Mouse (Mus musculus) cerebellum, postnatal 25 days (tissue): Measurements from ENCODE around the gene Zc3h12c.

Experiments used
- DNase-seq, 2 experiments: peaks; one replicate each; pipeline ENCODE4 v3.0.0; 2021; ENCODE audit warnings: mixed read lengths in 2 of 2

Gene Zc3h12c

DNA sequence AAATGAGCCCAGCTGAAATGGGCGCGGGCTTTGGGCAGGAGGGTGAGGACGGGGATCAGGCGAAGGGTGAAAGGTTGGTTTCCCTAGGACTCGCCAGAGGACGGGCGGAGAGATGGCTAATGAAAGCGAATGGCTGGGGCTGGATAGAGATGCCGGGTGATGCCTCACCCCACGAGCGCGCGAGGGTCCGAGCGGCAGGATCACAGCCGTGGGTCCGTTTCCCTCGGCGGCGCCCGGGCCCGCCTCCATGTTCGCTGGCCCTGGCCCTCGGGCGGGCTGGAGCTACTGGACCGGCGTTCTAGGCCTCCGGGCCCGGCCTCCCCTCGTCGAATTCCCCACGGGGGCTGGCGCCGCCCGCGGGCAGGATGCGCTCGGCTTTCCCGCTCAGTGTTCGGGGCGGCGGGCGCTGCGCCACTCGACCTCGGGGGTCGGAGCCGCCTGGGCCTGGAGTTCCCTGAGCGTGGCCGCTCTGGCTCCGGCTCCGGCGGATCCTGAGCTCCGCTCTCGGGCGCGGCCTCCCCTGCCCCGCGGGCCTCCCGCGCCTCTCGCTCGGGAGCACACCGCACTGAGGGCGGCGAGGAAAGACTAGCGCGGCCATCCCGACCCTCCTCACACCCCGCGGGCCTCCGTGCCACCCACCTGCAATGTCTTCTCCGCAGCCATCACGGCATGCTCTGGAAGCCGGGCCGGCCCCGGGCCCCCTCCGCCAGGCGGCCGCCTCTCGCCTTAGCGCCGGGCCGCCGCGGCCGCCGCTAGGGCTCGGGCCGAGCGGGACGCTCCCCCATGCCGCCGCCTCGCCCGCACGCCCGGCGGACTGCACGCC is at the start of gene Zc3h12c:
TSS of gene Zc3h12c (minus strand) at position 710 of the 823 bp plus-strand sequence.
- DNase-seq, result peak; percentile 80 to 84

DNA sequence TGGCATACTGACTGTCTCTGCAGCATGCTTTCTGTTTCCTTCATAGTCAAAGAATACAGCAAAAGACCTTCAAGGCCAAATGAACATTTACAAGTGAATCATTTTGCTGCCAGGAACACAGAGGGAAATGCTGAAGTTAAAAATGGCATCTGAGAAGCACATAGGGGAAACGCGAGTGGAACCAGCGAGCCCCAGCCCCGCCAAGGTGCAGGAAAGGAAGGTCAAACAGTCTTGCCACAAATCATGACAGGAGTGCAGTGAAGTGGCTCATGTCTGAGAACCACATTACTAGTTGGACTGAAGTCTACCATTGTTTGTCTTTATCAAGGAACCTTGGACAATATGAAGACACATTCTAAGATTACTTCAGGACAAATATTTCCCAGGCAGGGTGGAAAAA is 49.3 kb upstream of the Zc3h12c start:
- DNase-seq, result no peak

DNA sequence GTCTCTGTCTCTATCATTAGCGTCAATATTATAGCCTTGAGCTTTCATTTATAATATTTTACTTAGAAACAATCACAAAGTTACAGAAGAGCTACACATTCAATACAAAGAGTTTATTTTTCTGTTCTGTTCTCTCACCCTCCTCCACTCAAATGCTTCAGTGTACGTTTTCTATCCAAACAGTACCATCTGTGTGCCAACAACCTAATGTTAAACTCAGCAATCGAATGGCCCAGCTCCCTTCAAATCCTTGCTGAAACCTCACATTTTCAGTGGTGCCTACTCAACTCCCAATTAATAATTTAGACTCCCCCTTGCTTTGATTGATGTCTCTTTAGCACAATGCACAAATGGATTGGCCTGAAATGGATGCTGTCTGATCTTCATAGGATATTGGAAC is 46.9 kb upstream of the Zc3h12c start:
- no peak for DNase-seq

DNA sequence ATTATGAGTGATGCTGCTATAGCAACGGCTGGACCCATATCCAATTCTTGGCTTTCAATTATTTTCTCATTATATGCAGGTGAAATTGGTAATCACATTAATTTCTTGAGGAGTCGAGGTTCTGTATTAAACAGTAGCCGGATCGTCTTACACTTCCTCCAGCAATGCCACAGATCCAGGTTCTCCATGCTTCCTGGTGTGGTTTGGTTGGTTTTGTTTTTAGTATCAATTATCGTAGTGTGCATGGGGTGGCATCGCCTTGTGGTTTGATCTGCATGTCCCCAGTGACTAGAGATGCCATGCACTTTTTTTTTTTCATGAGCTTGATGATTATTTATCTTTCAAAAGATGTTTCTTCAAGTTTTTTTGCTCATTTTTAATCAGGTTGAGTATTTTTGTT is 44.0 kb upstream of the Zc3h12c start:
- DNase-seq, result no peak

DNA sequence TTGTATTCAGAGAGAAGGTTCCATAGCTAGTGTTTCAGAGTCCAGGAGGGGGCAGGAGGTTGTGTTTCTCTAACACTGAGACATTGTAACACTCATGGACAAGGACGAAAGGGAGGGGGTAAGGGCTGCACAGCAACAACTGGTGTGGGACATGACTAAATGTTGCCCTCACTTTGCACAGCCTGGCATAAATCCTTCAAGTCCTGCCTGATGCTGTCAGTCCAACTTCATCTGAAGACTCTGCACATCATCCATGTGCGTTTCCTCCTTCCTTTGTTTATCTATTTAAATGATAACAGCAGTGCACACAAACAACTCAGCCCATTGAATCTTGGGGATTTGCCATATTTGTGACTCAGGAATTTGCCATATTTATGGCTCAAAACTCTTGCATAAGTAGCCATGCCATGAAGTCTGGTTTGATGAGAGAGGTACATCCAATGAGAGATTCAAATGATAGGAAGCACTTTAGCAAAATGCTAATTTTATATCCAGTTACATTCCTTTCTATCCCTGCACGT is 40.2 kb upstream of the Zc3h12c start:
- no peak for DNase-seq

DNA sequence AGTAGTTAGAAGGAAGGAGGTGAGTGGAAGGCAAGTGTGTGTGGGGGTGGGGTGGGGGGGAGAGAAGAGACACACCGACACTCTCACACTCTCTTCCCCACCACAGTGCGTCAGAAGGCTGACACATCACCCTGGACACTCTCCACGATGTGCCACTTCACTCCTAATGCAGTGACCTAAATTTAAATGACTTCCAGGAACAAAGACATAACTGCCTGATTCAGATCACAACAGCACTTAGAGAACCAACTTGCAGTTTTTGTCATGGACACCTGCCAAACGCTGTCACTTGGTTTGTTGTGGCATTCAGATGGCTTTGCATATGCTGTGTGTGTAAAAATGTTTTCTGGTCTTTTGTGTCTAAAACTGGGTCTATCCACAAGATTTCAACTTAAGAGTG is 34.8 kb upstream of the Zc3h12c start:
- DNase-seq, result peak in 1 of 2 experiments; percentile 2

DNA sequence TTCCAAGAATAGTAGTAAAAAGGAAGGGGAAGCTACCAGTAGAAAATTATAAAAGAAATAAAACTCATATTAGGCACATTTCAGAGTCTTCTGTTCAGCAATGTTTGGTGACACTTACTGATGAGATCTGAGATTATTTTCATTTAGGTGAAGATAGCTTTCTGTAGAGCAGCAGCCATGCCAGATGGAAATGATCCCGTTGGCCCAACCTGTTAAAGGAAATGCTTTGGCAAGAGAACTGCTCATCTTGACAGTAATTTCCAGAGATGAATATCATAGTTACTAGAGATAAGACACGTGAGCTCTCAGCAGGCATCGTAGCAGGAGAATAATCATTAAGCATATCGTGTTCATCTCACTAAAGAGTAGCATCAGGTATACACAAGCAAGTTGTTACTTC is 31.9 kb upstream of the Zc3h12c start:
- DNase-seq, result peak; percentile 23 to 52

DNA sequence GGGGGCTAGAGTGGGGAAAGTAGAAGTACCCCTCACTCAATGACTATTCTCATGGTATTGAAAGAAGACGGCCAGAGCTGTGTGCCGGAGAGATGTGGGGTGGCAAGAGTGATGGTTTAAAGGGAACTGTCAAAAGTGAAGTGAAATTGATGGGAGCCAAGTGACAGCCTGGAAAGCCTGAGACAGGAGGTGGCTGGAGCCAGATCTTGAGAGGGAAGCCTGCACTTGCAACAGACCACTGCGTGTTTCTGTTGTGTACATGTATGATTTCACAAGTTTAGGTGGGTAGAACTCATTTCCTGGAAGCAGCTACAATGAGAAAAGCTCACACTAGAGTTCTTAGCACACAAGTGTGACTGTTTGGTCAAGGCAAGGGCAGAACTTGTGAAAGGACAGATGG is 27.5 kb upstream of the Zc3h12c start:
- DNase-seq, result no peak

DNA sequence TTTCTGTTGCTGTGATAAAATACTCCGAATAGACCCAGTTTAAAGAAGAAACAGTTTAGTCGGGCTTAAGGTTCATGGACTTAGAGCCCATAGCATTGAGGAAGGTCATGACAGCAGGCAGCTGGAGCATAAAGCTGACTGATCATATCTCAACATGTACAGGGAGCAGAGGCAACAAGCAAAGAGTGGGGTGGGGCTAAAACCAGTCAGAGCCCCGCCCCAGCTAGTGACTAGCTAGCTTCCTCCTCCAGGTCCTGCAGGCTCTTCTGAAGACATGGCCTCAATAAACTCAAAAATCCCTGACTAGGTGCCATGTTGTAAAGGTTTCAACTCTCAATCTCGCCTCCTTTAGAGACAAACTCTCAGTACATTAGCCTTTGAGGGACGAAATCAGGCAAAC is 25.5 kb upstream of the Zc3h12c start:
- DNase-seq, result no peak

DNA sequence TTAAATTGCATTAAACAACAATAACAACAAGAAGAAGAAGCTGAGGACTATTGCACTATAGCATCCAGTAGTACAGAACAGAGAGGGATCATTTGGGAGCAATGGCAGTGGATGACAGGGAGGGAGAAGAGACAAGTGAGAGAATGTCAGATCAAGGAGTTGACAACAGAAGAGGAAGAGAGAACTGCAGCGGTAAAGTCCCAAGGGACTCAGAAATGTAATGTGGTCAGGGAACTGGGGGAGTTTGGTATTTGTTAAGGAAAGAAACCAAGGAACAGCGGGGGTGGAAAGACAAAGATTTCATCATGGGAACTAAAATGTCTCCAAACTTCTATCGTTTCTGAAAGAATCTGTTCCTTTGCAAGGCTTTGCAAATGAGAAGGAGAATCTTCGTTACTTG is 22.5 kb upstream of the Zc3h12c start:
- no peak for DNase-seq

DNA sequence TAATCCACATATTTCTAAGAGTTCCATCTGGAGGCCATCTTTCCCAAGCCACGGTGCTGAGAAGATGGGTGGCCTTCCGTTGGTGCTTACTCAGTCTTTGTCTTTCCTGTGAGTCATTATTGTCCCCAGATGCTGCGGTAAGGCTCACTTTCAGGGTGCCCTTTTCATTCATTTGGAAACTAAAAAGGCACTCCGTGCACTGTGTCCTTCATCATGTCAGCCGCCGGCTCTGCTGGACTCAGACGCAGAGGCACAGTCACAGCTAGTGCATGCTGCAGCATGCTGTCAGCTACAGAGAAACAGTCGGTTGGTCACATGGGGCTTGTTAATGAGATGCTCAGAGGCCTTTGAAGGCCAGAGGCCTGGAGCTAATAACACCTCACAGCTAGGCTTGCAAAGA is 19.7 kb upstream of the Zc3h12c start:
- no peak for DNase-seq

DNA sequence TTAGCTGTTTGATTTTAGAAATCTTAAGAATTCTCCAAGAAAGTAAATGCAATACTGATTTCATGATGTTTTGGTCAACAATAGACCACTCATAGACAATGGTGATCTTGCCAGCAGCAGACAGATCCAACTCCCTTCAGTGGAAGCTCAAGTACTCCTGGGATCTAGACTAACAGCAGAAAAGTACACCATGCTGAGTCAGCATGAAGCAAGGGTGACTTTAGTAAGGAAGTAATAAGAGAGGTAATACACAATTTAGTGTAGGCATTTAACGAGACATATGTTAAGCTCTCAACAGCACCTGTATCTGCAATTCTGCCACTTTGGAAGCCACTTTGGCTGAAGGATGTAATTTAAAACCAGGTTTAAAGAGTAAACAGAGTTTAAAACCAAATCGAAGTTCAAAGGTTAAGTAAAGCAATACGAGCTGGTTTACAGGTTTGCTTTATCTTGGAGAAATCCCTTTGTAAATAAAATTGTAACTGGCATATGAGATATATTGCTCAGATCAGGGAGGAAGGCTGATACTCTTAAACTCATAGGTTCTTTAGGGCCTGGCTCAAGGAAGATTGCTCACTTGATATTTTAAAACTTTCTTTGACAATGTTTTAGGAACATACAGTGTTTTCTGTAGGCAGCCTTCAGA is 18.0 kb upstream of the Zc3h12c start:
- no peak for DNase-seq

DNA sequence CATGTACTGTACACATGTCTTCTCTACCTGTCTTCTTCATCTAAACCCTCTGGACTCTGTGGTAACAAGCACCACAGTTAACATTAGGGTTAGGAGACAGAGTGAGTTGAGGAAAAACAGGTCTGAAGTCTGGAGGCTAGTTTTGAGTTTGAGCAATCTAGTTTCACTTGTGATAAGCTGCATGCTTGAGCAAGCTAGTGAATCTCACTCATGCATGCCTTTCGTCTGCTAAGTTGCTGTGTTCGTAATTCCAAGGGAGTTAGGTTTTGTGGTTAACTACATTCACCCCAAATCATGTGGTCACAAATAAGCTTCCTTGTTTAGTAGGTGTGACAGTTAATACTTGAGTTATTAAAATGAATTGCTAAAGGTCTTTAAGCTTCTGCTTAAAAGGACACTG is 13.0 kb upstream of the Zc3h12c start:
- DNase-seq, result no peak

DNA sequence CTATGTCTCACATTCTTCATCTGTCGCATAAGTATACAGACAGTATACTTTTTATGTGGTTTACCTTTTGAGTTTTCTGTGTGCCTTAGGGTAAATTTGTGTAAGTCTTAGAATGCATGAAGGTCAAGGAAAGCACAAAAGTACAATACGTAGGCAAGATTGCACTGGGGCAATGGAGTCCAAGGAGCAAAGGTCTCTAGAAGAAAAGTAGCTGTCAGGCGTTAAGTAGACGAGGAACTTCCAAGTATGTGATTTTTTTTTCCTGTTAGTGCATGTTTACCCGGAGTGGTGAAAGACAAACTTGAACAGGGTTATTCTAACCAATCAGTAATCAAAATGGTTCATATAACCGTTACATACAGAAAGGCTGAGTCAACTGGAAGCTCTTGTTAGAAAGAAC is 12.5 kb upstream of the Zc3h12c start:
- no peak for DNase-seq

DNA sequence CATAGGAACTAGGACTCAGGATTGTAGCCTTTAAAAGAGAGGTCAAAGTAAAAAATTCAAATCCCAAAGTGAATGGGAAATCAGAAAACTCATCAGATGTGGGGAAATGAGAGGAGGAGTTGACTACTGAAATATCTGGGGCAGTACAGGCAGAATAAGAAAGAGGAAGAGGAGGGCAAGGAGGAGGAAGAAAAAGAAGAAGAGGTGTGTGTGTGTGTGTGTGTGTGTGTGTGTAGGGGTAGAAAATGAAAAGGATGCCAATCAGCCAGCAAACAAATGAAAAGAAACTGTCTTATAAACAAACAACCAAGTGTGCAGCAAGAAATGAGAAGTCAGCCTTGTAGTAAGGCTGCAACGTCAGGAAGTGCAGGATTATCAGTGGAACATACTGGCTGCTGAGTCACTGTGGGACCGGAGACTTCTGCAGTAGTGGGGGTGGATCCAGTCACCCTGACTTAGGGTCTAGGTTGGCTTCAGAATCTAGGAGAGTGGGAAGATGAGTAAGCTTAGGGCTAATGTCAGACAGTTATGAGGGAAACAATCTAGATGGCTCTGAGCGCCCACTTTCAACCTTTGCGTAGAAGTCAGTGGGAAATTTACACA is 7.0 kb upstream of the Zc3h12c start:
- DNase-seq, result no peak

DNA sequence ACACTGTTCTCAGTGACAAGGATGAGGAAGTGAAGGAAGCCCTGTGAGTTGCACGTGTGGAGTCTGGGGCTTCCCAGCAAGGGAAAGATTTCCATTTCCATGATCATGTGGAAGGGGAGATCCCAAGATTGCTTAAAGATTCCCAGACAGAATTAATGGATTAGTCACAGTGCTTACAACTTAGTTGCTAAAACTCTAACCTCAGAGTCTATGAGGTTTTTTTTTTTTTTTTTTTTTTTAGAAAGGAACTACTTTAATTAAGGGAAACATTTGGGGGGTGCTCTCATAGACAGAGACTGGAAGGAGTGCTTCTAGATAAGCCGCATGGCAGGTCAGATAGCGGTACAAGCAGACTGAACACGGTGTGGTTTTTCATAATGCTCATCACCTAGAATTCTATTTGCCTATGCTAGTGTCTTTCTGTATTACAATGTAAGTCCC is 6.3 kb upstream of the Zc3h12c start:
- DNase-seq, result no peak

DNA sequence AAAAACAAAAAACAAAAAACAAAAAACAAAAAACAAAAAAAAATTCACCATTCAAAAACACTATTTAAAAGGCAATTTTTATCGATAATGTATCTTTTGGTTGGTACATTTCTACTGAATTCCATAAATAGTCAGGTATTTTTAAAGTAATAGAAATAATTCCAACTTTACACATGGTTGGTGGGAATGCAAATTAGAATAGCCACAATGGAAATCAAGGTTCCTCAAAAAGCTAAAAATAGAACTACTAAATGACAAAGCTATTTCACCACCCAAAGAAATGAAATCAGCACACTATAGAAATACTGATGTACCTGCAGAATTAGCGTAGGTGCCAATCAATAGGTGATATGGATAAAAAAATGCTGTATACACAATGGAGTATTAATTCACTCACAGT is 5.6 kb upstream of the Zc3h12c start:
- no peak for DNase-seq

DNA sequence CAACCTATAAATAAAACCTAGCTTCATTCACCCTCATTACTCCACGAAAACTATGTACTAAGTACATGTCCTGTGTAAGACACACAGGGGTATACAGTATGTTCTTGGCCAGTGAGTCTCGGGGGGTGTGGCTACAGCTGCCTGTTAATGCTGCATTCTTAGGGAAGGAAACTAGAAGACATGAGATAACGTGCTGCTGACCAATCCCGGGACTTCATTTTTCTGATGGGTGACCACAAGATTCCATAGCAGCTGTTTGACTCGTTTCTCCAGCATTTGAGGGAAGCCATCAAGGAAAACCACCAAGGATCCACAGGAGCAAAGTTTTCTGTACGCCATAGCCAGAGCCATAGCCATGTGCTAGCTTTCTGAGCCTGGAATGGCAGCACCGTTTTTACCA is 4.2 kb upstream of the Zc3h12c start:
- no peak for DNase-seq

DNA sequence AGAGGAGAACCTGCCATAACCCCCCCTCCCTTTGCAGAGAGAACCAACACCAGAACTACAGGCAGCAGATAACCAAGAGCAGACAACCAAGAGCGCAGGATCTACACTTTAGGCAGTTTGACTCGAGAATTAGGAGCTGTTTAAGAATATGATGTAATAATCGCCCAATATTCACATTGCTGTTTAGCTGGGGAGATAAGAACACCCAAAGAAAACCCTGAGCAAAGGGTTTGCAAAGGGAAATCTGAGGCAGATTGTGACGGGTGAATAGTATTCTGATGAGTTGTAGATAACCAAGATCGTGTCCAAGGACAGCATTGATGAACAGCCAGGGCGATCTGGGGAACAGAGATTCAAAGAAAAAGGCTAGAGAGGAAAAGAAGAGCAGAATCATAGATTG is 2.3 kb upstream of the Zc3h12c start:
- DNase-seq, result no peak

DNA sequence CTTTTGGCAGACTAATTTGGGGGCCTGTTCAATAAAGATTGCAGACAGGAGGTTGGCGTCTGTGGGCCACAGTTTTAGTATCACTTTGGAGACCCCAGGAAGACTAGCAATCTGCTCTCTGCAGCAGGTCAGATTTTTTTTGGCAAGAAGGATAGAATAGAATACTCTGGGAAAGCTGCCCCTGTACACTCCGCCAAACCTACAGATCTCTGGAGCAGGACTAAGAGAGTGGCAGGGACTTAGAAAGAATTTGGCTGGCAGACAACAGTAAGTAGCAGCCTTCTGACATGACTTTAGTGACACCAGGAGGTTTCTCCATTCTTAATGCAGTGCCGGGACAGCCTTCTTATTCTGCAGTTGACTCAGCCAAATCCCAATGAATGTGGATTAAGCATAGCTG is 1.8 kb upstream of the Zc3h12c start:
- no peak for DNase-seq

DNA sequence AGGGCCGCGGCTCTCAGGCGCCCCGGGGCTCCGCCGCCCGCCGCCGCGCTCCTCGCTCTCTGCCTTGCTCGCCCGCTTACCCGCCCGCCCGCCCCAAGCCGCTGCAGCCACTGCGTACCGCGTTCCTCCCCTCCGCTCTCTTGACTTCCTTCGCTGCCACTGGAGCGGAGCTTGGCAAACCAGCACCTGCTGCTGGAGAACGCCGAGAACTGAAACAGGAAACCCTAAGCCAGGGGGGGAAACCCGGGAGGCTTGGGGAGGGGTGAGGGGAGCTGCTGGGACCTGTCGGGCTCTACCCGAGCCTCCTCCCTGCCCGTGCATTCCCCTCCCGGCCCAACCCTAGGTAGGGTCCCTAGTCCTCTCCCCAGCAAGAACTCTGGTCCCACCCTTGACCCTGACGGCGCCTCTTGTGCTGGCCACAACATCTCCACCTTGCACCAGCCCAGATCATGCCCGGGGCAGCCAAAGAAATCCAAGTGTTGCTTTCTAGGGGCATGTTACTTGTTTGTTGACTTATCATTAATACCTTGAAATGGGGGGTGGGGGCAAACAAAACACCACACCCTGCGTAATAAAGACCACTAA is 406 bp upstream of the Zc3h12c start:
- DNase-seq, result peak in 1 of 2 experiments; percentile 84

DNA sequence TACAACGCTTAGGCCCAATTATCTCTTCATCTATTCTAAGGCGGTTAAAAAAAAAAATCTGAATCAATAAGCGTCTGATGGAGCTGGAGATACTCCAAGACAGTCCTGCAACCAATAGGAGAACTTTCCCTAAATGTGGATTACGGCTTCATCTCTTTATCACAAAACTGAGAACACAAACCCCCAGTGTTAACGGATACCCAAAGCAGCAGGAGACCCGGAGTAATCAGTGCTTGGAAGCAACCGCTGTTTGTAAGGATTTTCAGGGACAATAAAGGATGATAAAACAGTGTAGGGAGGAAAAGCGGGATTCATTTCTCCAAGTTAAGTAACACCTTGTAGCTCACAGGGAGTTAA is 888 bp downstream of the Zc3h12c start:
- no peak for DNase-seq

DNA sequence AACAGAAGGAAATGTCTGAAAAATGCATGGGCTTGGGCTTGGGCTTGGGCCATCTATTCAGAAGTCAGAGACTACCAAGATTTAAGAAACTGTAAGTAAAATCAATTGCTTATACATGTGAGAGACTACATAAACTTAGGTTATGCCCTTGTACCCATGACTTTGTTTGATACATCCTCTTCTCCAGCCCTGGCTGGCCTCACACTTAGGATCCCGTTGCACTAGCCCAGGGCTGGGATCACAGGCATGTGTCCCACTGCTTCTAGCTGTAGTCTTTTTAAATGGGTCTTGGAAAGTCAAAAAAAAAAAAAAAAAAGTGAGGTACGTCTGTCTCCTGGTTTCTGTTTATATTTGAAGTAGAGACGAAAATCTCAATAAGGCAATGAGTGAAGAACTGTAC is 1.3 kb downstream of the Zc3h12c start:
- DNase-seq, result peak in 1 of 2 experiments; percentile 10

DNA sequence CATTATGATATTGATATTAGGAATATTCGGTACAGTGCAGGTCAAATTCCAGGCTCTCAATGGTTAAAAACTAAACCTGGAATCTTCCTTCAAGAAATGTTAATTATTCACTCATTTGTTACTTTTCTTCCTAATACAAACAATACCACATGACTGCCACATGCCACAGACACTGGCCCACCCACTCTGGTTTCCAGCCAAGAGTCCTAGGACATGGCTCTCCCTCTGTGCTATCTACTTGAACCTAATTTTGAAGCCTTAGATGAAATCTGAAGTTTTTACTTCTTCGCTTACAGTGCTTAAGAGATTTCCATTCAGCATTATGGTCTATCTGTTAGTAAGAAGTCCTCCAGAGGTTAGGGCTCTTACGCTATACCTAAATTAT is 2.7 kb downstream of the Zc3h12c start:
- peak in 1 of 2 experiments; percentile 8 for DNase-seq
